Mouse (Mus musculus): ENCODE measurements around the gene Syne3.

Gene Syne3

DNA sequence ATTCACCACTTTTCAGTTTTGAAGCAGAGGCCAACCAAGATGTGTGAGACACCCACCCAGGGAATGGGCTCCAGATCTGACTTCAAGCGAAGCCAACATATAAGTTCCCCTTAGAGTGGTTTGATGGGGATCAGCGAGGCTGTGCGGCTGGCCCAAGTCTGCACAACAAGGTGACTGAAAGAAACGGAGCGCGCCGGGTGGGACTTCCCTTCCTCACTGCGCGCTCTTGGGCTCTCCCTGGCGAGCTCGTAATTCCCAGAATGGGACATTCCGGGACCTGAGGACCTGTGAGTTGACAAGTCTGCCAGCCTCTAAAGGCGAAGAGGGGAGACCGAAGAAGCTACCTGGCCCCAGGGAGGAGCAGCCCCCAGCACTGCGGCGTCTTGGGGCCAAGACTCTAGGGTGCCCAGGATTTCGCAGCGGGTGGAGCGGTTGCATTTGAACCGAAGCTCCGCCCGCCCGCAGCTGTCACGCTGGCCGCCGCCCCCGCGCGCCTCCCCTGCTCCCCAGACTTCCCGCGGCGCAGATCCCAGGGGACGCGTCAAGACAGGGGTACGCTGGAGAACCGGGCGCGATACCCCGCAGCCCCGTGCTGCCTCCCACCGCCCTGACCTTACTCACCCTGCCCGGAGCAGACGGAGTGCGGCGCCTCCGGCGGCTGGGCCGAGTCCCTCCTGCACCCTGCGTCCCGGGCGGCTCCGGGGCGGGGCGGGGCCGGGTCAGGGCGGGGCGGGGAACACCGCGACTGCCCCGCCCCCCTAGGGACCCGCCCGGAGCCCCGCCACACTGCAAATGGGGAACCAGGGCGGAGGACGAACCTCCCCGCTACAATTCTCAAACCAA is at the start of gene Syne3:
TSS of gene Syne3 (minus strand) at position 440 of the 843 bp plus-strand sequence.
- DNase-seq: peak; percentile 71

DNA sequence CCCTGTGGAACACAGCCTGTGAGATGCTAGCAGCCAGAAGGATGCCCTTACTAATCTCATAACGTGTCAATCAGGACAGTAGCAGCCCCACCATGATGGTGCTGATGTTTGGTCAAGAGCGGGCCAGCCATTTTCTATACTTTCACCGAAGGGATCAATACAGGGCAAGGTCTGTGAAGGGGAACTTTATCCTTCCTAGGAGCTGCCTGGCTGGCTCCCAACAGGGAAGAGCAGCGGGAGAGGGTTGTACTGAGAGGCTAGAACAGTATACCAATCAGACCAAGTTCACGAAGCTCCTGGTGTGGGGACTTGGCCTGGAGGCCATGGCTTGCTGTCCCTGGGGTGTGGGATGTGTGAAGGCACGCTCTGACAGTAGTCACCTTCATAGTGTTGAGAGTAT is 45.7 kb upstream of the Syne3 start:
- no peak for DNase-seq

GRCm38 (mm10) chr12:105054041-105054440 is 44.4 kb upstream of the Syne3 start:
- DNase-seq: no peak

DNA sequence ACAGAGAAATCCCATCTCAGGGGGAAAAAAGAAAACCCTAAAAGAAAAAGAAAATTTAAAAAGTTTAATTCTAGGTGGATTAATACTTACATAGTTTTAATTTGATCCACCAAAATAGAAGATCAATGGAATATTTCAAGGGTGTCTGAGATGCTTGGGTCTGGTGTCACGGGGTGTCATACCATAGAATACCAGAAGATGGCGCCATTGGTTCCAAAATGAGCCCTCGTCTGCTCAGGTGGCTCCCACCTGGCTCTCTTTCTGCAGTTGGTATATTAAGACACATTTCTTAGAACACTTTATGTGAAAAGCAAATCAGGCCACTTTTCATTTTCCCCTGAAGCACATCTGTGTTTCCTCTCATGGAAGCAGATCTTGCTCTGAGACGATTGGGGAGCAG is 41.3 kb upstream of the Syne3 start:
- peak; percentile 60 for DNase-seq

DNA sequence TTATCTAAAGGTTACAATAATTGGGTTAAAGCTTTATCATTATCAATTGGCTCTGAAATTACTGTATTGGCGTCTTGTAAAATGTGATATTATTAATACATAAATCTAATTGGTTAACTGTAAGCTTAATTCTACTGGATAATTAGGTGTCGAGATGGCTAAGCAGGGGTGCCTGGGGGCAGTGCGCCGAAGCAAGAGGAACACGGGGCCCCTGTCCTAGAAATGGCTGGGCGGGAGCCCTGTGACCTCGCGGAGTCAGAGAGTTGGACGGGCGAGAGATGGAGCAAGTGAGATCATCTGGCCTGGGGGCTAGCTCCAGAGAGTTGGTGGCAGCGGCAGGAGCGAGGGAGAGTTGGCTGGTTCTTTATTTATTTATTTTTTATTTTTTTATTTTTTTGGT is 40.2 kb upstream of the Syne3 start:
- peak; percentile 34 for DNase-seq

DNA sequence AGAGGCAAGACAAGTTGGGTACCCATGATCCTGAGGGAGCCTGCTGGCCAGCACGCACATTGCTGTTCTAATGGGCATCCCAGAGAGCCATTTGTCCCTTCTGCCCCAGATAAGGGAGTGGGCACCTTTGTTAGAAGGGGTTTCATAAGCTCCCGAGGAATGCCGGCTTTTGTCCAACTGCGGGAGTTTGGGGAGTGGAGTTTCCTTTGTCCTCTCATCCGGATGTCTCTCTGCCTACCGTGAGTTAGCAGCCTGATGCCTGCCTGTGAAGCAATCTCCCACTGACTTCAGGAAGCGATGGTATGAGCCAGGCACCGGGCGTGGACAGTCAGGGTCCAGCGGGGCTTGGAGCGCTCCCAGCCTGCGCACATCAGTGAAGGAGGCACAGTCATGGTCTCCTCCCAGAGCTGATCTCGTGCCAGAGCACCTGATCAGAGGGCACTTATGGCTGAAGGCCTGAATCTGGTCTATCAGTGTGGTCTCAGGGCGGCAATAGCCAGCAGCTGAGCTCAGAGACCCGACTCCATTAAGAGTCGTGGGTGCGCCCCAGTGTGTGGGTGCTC is 38.8 kb upstream of the Syne3 start:
- peak; percentile 59 for DNase-seq

- no peak for DNase-seq
These were observed 35.2 kb upstream of the Syne3 start for GRCm38 (mm10) chr12:105044775-105045174.

DNA sequence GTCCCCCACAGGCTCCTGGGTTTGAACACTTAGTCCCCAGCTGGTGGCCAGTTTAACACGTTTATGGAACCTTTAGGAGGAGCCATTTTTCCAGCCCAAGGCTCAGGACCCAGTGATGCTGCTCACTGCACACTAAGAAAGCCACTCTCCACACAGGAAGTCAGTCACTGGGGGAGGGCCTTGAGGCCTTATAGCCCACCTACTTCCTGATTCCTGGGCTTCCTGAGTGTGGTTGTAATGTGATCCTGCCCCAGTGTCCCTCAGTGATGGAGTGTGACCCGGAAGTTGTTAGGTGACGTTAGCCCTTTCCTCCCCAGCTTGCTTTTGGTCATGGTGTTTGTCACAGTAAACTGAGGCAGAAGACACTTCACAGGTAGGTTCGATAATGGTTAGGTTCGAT is 33.5 kb upstream of the Syne3 start:
- no peak for DNase-seq

DNA sequence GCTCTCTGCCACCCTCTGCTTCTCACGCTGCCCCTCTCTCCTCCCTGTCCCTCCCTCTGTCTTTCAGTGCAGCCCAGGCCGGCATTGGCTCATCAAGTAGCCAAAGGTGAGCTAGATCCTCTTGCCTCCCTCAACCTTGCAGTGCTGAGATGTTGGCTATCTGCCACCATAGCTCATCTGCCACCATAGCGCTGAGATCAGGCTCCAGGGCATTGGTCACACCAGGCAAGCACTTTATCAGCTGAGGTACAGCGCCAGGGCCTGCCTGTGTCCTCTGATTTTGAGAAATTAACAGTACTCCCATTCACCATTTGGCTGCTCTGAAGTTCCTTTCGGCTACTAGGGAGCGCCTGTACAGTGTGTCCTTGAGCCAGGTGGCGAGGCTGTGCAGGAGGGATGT is 31.3 kb upstream of the Syne3 start:
- no peak for DNase-seq

DNA sequence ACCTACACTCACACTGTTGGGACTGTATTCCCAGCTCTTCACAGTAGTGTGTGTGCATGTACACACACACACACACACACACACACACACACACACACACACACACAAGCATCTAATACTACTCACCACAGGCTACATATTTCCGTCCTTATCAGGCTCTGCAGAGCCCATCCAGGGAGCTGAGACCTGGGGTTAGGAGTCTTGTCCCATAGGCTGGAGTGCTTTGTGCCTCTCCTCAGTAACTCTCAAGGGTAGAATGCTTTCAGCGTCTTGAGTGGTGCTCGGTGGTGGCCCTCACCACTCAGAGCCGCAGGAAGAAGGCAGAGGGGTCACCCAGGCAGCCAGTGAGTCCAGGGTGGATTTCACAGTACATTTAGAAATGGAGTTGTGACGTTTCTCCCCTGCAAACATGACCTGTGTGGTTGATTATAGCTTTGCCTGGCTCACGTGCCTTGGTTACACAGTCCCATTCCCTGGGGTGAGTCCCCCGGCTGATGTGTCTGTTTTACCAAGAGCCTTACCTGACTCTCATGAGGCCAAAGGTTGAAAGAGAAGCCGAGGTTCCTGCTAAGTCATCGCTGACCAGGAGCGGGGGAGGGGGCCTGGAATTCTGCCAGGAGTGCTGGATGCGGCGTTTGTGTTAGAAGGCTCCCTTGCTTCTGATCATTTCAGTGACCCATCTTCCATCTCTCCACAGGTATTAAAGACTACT is 30.1 kb upstream of the Syne3 start:
- DNase-seq: no peak

DNA sequence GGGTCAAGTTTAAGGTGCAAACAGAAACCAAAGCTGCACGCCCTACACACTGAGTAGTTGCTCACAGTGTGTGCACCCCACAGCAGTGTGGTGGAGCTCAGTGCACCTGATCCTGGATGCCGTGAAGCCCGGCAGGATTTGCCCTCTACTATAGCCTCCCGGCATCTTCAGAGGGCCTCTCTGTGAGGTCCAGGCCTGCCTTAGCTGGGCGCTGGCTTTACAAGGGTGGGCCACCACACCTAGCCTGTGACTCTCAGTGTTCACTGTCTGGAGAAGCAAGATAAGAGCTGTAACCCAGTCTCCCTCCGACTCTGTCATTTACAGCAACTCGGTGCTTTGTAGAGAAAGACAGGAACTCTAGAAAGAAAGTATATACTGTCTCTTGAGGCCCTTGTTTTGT is 29.3 kb upstream of the Syne3 start:
- no peak for DNase-seq

- no peak for DNase-seq
These were observed 28.6 kb upstream of the Syne3 start for GRCm38 (mm10) chr12:105038211-105038610.

DNA sequence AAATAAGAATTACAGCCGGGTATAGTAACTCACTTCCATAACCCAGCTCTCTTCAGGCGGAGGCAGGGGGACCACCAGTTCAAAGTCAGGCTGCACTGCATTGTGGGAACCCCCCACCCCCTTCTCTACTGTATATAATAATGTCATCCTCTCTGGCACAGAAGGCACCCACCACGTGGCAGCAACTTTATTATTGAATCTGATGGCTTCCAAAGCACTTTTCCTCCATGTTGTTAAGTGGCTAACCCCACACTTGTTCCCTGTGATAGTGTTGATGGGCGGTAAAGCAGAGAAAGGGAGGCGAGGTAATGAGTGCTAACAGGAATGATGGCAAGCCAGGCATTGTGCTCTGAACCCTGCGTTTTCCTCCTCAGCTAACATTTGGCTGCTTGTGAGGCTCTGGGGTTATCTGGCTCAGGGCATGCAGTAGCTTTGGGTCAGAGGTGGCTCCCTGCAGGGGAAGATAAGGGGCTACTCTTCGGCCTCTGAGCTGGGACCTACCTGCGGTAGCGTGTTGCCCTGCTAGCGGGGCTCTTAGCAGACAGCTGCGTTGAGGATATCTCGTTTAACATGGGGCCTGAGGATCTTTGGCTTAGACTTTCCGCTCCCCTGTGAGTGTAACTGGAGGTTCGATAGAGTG is 24.6 kb upstream of the Syne3 start:
- no peak for DNase-seq

- no peak for DNase-seq
These were observed 23.5 kb upstream of the Syne3 start for GRCm38 (mm10) chr12:105032832-105033775.

DNA sequence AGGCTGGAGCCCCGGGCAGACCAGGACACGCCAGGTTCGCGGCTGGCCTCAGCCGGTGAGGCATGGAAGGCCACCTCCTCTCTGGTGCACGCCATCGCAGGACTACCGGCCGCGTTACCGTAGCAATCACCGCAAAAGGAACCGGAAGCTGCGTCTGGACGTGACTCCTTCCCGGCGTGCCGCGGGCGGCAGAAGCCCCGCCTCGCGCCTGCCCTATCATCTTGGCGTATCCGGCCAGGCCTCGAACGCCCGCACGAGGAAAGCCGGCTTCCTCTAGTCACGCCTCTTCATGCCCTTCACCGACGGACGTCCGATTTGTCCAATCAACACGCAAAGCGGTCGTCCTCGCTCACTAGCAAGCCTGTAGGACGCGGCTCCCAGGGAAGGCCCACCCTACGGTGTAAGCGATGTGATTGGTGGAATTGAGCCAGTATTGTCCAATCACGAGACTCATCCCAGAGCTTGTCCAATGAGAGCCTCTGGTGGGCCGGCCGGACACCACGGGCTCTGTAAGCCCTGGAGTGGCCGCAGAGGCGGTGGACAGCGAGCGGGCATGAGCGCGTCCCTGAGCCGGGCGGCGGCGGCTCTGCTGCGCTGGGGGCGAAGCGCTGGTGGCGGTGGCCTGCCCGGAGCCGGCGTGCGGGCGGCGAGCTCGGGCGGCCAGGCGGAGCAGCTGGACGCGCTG is 22.7 kb upstream of the Syne3 start, which contains the start of gene Glrx5:
TSS of gene Glrx5 (plus strand) at position 542 of the 685 bp plus-strand sequence.
- peak; percentile 100 for DNase-seq

DNA sequence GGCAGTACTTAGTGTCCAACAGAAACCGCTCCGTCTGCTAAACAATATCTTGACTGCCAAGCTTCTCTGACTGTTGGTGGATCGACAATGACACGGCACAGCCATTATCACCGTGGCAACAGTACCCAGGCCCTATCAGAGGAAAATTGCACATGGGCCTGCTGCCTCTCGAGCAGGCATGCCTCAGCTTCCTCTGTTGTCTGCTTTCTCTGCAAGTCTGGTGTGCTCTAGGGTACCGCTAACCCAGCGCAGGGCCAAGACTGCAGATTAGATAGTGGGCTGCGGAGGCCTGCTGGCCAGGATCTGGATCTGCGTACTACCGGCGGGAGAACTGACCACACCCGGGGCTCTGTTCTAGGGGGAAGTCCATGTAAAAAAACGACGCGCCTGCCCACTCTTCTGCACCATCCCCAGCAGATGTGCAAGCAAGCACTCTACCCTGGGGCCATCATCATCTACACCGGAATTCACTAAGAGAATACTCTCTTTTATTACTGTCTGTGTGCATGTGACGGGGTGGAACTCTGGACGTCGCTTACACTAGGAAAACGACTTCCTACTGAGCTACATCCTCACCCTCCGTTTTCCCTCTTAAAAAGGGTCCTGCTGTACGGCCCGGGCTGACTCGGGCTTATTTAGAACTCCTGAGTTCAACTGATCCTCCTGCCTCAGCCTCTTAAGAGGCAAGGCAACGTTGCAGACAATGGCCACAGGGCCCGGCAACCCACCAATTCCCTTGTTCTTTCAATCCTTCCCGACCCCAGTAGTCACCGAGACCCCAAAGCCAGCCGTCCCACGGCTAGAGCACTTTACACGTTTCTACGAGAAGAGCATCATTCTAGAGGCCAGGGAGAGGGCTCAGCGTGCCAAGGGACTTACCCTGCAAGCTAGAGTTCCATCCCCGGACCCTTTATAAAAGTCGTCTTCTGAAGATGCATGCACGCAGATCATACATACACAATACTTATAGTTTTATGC is 21.8 kb upstream of the Syne3 start:
- DNase-seq: peak; percentile 46

DNA sequence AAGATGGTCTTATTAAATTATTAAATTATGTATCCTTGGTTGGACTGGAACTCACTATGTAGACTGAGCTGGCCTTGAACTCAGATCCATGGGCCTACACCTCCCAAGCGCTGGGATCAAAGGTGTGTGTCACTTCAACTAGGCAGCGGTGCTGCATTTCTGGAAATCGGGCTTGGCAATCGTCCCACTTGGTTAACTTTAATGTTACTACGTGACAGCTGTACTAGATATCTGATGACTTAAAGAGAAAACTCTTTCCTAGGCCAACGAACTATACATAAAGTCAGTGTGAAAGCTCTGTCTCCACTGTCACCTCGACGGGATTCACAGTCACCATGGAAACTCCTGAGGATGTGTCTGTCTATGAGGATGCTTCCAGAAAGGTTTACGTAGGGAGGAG is 20.3 kb upstream of the Syne3 start:
- DNase-seq: no peak

DNA sequence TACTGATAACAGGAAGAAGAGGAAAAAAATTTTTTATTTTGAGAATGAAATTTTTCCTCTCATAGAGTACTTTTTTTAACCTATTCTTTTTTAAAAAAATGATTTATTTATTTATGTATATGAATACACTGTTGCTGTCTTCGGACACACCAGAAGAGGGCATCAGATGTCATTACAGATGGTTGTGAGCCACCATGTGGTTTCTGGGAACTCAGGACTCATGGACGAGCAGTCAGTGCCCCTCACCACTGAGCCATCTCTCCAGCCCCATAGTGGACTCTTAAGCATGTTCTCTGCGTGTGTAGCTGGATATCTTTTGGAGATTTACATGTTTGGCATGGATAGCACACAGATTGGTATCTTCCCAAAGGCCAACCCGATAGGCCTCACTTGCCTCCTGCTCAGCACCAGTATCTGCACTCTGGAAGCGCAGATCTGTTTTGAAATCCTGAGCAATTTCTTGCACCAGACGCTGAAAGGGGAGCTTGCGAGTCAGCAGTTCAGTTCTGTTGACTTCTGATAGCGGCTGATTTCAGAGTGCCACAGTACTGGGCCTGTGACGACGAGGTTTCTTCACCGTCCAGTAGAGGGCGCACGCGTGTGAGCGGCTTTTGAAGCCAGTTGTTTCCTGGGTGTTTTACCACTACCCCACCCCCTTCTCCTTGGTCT is 17.8 kb upstream of the Syne3 start:
- peak; percentile 75 for DNase-seq

DNA sequence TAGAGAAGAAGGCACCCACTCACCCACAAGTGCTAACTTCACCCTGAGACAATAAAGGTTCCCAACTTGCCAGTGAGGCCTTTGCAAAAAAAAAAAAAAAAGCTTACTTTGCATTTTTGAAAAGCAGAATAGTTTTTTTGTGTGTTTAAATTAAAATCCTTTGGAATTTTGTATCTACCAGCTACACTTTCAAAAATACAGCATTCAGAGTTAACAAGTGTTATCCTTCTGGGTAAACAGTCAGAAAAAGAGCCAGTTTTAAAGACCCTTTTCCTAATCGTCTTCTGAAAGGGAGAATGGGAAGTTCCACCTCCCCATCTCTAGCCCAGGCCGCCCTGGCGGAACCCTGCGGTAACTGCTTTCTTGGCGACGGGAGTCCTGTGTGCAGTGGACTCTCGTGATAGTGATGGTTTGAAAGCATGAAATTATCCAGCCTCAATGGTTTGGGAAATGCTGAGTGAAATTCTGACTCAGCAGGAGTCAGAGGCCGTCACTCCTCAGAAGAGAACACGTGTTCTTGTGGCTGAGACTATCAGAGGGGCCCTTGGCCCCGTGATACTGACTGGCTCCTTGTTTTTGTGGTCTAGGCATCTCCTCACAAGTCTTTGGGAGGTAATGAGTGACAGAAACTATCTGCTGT is 16.5 kb upstream of the Syne3 start:
- DNase-seq: no peak

Data from retina, postnatal 1 day (tissue).